Mouse (Mus musculus) retina, postnatal 1 day (tissue): ENCODE measurements around the gene Pradc1.

ENCODE experiments used
- DNase-seq: peaks from one replicate; pipeline ENCODE4 v3.0.0-alpha.2; 2012

Gene Pradc1

GRCm38 (mm10) chr6:85451664-85452410 is at the start of gene Pradc1:
TSS of gene Pradc1 (minus strand) at chr6:85451970.
- DNase-seq = peak; percentile 99

- no peak for DNase-seq
These were observed 48.6 kb upstream of the Pradc1 start for GRCm38 (mm10) chr6:85500416-85500815.

GRCm38 (mm10) chr6:85498147-85498546 is 46.4 kb upstream of the Pradc1 start:
- DNase-seq = peak; percentile 61

- no peak for DNase-seq
These were observed 45.2 kb upstream of the Pradc1 start for GRCm38 (mm10) chr6:85496976-85497375.

GRCm38 (mm10) chr6:85491606-85492005 is 39.8 kb upstream of the Pradc1 start:
- no peak for DNase-seq

- no peak for DNase-seq
These were observed 38.5 kb upstream of the Pradc1 start for GRCm38 (mm10) chr6:85490252-85490651.

GRCm38 (mm10) chr6:85489717-85490116 is 37.9 kb upstream of the Pradc1 start:
- DNase-seq = no peak

- no peak for DNase-seq
These were observed 36.7 kb upstream of the Pradc1 start for GRCm38 (mm10) chr6:85488510-85488909.

GRCm38 (mm10) chr6:85485738-85486137 is 34.0 kb upstream of the Pradc1 start:
- no peak for DNase-seq

- DNase-seq = peak; percentile 47
These were observed 32.3 kb upstream of the Pradc1 start for GRCm38 (mm10) chr6:85483843-85484721.

GRCm38 (mm10) chr6:85480685-85481084 is 28.9 kb upstream of the Pradc1 start:
- no peak for DNase-seq

- DNase-seq = no peak
These were observed 28.2 kb upstream of the Pradc1 start for GRCm38 (mm10) chr6:85479979-85480378.

GRCm38 (mm10) chr6:85478416-85478815 is 26.6 kb upstream of the Pradc1 start:
- no peak for DNase-seq

GRCm38 (mm10) chr6:85477366-85477917 is 25.7 kb upstream of the Pradc1 start:
- DNase-seq = peak; percentile 58

- no peak for DNase-seq
These were observed 23.8 kb upstream of the Pradc1 start for GRCm38 (mm10) chr6:85475581-85475980.

- no peak for DNase-seq
These were observed 20.8 kb upstream of the Pradc1 start for GRCm38 (mm10) chr6:85472542-85472941.

- DNase-seq = peak; percentile 55
These were observed 20.2 kb upstream of the Pradc1 start for GRCm38 (mm10) chr6:85471962-85472361.

GRCm38 (mm10) chr6:85469660-85470430 is 18.1 kb upstream of the Pradc1 start:
- no peak for DNase-seq

- DNase-seq = peak; percentile 46
These were observed 13.6 kb upstream of the Pradc1 start for GRCm38 (mm10) chr6:85465381-85465780.

- no peak for DNase-seq
These were observed 7.9 kb upstream of the Pradc1 start for GRCm38 (mm10) chr6:85459621-85460020.

- DNase-seq = no peak
These were observed 1.0 kb upstream of the Pradc1 start for GRCm38 (mm10) chr6:85452816-85453215.

GRCm38 (mm10) chr6:85452411-85452665 is 568 bp upstream of the Pradc1 start:
- no peak for DNase-seq
